Mouse (Mus musculus): Measurements from ENCODE around the gene Grin2c. TPM values are rescaled to one million over a fixed set of nuclear protein-coding genes. Genes with fewer than 3 reads are reported as not detected.

The Grin2c gene
- polyA plus RNA-seq, 1 experiment from 2014 or later, result not detected

DNA sequence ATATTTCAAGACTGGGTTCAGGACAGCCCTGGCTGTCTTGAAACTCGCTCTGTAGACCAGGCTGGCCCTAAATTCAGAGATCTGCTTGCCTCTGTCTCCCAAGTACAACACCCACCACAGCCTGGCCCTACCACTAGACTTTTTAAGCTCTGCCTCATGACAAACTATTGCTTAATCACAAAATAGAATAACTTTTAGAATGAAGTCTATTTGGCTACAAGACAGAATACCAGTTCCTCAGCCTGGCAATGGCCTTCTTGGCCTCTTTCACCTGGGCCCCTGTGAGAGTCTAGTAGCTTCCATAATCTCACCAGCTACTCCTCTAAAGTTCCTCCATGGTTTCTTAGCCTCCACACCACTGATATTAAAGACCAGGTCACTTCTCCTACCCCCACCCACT, 23.3 kb upstream of the Grin2c start:
- H3K27ac ChIP-seq, result no peak overlapping the region
- H3K79me2 ChIP-seq (ENCODE audit: inconsistent target), result no peaks in the 10 kb centered on the region
- WGBS (ENCODE audit: missing documents), result 100% methylated on average over 1 of the region's 1 CpGs
- no peak overlapping the region for H3K4me3 ChIP-seq (ENCODE audit: inconsistent target)
- H3K36me3 ChIP-seq (ENCODE audit: inconsistent target), result no peaks in the 10 kb centered on the region

DNA sequence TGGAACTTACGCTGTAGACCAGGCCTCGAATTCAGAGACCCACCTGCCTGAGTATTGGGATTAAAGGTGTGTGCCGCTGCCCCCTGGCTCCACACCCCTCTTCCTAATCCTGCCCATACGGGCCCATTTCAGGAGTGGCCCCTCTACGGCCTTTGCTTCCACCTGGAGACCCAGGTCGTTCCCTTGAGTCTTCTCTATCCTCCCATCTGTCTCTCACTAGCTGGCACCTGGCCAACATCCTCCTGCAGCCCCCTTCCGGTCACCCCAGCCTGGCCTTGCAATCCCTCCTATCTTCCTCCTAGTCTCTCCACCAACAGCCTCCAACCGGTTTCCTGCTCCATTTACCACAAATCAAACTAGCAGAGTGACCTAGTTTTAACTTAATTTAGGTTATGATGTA, 22.8 kb upstream of the Grin2c start:
- no peak overlapping the region for H3K4me3 ChIP-seq (ENCODE audit: inconsistent target)
- no peak overlapping the region for H3K27ac ChIP-seq
- H3K36me3 ChIP-seq (ENCODE audit: inconsistent target), result no peaks in the 10 kb centered on the region
- H3K79me2 ChIP-seq (ENCODE audit: inconsistent target), result no peaks in the 10 kb centered on the region
- WGBS (ENCODE audit: missing documents), result 69% methylated on average over 8 of the region's 8 CpGs

DNA sequence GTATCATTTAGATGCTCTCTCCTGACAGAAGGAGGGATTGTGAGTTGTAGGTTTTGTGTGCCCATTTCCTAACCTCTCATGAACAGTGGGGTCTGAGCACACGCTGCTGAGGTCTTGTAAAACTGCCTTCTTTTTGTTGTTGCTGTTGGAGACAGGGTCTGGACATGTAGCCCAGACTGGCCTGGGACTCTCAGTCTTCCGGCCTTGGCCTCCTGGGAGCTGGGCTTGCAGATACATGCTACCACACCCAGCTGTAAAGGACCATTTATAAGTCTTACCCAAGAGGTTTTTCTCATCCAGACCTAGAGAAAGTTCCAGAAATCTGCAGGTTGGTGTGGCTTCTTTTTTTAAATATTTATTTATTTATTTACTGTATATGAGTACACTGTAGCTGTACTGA, 21.3 kb upstream of the Grin2c start:
- WGBS (ENCODE audit: missing documents), result 100% methylated on average over 1 of the region's 2 CpGs
- Histone ChIP-seq H3K27ac (no peak overlapping the region), H3K36me3 (ENCODE audit: inconsistent target) (no peaks in the 10 kb centered on the region), H3K79me2 (ENCODE audit: inconsistent target) (no peaks in the 10 kb centered on the region), H3K4me3 (ENCODE audit: inconsistent target) (no peak overlapping the region)

DNA sequence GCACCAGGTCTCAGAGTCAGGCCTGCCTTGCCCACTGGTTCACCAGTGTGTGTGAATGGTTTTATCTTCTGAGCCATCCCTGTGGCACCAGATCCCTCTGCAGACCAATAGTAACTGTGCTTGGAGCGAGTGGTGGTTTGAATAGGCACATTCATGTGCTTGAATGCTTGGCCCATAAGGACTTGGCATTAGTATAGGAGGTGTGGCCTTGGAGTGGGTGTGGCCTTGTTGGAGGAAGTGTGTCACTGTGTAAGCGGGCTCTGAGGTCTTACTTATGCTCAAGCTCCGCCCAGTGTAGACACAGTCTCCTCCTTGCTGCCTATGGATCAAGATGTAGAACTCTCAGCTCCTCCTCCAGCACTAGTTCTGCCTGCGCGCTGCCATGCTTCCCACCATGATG, 20.3 kb upstream of the Grin2c start:
- WGBS (ENCODE audit: missing documents), result 95% methylated on average over 5 of the region's 5 CpGs
- Histone ChIP-seq H3K4me3 (ENCODE audit: inconsistent target) (no peak overlapping the region), H3K36me3 (ENCODE audit: inconsistent target) (no peaks in the 10 kb centered on the region), H3K27ac (no peak overlapping the region), H3K79me2 (ENCODE audit: inconsistent target) (no peaks in the 10 kb centered on the region)

DNA sequence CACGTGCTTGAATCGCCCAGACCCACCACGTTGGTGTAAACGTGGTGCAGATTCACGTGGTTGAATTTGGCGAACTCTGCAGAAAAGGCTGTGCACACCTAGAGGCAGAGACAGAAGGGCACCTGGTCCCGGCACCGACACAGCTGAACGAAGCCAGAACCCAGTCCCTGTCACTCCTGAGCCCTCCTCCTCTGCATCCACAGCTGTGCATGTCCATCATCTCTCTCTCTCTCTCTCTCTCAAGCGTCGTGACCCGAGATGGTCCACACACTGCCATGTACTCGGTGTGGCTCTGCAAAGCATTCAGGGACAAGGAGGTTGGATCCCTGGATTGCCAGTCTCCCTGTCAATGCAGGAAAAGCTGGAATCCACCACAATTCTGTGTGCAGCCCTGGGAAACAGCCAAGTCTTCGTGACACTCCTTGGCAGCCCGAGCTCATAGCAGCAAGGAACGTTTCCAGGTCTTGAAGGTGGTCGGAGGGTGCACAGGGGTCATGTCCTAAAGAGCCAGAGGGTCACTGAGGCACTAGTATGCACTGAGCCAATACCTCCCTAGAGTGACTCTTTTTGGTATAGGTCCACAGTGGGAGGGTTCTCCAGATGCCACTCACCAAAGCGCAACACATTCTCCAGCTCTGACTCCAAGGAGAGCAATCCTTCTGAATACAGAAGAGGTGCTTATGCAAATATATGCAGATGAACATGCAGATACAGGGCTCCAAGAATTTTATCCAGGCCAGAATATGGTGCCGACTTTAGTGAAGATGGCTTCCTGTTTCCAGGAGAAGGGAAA, 19.4 kb upstream of the Grin2c start:
- Histone ChIP-seq H3K4me3 (ENCODE audit: inconsistent target) (no peak overlapping the region), H3K27ac (no peak overlapping the region), H3K79me2 (ENCODE audit: inconsistent target) (no peaks in the 10 kb centered on the region), H3K36me3 (ENCODE audit: inconsistent target) (no peaks in the 10 kb centered on the region)
- 86% methylated on average over 19 of the region's 19 CpGs for WGBS (ENCODE audit: missing documents)

DNA sequence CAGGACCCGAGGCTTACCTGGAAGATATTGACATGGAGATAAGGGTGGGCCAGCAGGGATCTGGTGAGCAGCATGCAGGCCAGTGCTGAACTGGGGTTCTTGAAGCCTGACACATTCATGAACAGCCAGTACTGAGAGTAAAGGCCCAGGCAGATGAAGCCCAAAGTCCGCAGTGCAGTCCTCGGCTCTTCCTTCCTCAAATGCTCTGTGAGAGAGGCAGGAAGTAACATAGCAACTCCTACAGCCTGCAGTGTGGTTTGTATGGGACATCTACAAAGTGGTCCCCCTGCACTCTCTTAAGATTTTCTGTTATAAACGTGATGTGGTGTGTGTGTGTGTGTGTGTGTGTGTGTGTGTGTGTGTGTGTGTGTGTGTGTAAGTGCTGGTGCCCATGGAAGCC, 18.2 kb upstream of the Grin2c start:
- Histone ChIP-seq H3K79me2 (ENCODE audit: inconsistent target) (no peaks in the 10 kb centered on the region), H3K36me3 (ENCODE audit: inconsistent target) (no peaks in the 10 kb centered on the region), H3K27ac (peak overlapping the region; percentile 52), H3K4me3 (ENCODE audit: inconsistent target) (no peak overlapping the region)
- WGBS (ENCODE audit: missing documents), result 7% methylated on average over 4 of the region's 4 CpGs

DNA sequence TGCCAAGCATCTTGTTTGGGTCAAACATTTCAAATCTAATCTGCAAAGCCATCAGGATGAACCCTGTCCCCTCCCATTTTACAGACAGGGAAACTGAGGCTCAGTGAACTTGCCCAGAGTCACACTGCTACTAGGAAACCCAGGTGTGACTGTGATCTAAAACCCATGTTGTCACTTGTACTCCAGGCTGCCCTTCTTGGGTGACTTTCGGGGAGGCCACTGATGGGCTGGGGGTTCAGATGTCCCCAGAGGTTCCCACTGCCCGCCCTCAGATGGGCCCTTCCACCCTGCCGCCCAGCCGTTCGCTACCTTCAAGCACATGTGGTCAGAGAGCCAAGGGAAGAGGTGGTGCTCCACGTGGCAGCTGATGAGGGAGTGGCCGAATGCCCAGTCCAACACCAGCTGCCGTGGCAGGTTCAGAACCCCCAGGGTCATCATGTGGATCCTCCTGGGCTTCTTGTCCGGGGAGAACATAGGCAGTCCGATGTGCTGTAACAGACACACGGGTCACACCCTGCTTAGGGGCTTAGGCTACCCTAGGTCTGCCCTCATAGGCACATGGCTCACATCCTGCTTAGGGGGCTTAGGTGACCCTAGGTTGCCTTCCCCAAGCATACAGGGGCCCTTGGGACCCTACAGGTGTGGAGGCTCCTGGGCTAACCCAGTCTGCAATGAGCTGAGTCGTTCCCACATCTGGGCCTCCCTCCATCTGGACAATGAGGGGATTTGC, 17.0 kb upstream of the Grin2c start:
- no peaks in the 10 kb centered on the region for H3K79me2 ChIP-seq (ENCODE audit: inconsistent target)

DNA sequence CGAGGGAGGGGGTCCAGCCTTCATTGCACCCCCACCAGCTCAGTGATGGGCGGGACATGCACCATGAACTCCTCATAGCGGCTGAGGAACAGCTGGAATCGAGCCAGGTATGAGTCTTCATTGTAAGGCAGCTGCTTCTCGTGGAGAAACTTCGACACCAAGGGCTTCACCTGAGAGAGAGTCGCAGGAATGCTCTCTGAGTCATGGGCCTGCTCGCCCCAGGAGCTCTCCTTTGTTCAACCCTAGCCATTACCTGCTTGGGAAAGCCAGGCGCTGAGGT, 16.4 kb upstream of the Grin2c start:
- Histone ChIP-seq H3K79me2 (ENCODE audit: inconsistent target) (no peaks in the 10 kb centered on the region), H3K4me3 (ENCODE audit: inconsistent target) (no peak overlapping the region), H3K36me3 (ENCODE audit: inconsistent target) (no peaks in the 10 kb centered on the region), H3K27ac (no peak overlapping the region)
- 93% methylated on average over 9 of the region's 9 CpGs for WGBS (ENCODE audit: missing documents)

More for the DNA sequence above, 17.0 kb upstream of the Grin2c start:
- Histone ChIP-seq H3K36me3 (ENCODE audit: inconsistent target) (no peaks in the 10 kb centered on the region), H3K27ac (no peak overlapping the region), H3K4me3 (ENCODE audit: inconsistent target) (no peak overlapping the region)
- 93% methylated on average over 12 of the region's 12 CpGs for WGBS (ENCODE audit: missing documents)

DNA sequence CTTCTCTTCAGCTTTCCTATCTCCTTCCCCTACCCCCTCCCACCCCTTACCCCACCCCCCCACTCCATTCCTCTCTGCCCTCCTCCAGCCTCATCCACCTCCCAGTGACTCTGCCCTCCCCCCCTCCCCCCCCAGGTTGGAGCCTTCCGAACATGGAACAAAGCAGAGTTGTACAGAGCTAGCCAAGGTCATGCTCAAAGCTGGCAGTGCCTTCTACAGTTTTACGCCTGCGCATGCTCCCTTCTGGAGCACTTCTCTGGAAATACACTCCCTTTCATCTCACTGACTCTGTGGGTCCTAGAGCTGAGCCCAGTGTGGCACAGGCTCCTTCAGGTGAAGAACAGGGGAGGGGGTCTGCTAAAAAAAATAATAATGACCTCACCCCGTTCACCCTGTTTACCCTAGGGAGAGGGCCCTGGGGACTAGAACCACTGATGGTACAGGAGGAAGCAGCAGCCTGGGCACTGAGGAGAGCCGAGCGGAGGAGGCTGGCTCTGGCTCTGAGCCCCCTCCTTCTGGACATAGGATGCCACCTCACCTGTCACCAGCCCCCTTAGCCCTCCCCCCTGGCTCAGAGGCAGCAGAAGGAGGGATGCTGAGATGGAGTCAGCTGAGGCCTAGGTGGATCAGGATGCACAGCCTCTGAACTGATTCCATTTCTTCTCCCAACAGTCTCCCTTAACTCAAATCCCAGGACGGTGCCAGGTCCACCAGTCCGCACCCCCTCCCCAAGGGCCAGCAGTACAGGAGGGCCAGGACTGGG, 15.9 kb upstream of the Grin2c start:
- 96% methylated on average over 7 of the region's 8 CpGs for WGBS (ENCODE audit: missing documents)
- no peak overlapping the region for H3K27ac ChIP-seq
- no peaks in the 10 kb centered on the region for H3K36me3 ChIP-seq (ENCODE audit: inconsistent target)
- no peaks in the 10 kb centered on the region for H3K79me2 ChIP-seq (ENCODE audit: inconsistent target)
- H3K4me3 ChIP-seq (ENCODE audit: inconsistent target), result no peak overlapping the region

DNA sequence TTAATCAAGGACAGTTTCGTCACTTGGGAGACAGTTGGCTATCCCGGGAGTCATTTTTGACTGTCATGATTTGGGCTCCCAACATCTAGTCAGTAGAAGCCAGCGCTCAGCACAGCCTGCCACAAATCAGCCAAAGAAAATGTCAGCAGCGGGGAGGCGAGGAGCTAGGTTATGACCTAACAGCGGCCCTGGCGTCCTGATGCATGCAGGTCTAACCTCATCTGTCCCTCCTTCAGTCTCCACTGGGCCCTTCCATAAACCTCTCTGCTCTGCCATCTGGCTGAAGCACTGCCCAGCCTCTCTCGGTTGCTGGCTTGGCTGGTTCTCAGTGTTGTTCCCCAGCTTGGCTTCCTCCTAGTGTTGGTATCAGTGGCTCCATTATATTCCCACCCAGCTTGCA, 15.3 kb upstream of the Grin2c start:
- H3K27ac ChIP-seq, result no peak overlapping the region
- H3K4me3 ChIP-seq (ENCODE audit: inconsistent target), result no peak overlapping the region
- H3K36me3 ChIP-seq (ENCODE audit: inconsistent target), result no peaks in the 10 kb centered on the region
- 89% methylated on average over 8 of the region's 8 CpGs for WGBS (ENCODE audit: missing documents)
- H3K79me2 ChIP-seq (ENCODE audit: inconsistent target), result no peaks in the 10 kb centered on the region

DNA sequence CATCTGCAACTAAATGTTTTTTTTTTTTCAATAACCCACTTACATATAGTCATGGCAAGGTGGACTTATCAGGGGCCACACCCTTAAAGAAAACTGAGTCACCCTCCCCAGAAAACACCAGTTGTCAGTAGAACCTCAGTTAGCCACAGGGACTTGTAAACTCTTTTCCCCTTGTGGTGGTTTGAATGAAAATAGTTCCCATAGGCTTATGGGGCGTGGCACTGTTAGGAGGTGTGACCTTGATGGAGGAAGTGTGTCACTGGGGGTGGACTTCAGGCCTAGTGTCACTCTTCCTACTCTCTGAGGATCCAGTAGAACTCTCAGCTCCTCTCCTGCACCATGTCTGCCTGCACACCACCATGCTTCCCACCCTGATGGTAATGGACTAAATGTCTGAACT, 12.7 kb upstream of the Grin2c start:
- H3K79me2 ChIP-seq (ENCODE audit: inconsistent target), result no peaks in the 10 kb centered on the region
- H3K27ac ChIP-seq, result peak overlapping the region; percentile 29; the same call in 1 of the 2 replicates
- H3K4me3 ChIP-seq (ENCODE audit: inconsistent target), result no peak overlapping the region
- 27% methylated on average over 1 of the region's 1 CpGs for WGBS (ENCODE audit: missing documents)
- H3K36me3 ChIP-seq (ENCODE audit: inconsistent target), result no peaks in the 10 kb centered on the region

DNA sequence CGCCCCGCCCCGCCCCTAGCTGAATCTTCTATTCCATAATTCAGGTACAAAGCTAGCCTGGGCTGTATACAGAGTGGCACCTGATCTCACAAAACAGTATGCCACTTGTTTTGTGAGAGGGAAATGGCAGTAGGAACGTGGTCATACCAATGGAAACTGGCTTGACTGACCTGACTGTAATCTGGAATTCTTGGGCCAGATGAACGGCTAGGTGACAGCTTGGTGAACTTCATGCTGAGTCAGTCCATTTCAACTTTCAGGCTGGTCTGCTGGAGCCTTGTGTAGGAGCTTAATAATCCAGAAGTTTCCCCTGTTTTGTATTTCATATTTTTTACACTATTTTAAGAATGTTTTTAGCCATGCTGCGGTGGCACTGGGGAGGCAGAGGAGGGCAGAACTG, 11.1 kb upstream of the Grin2c start:
- no peaks in the 10 kb centered on the region for H3K79me2 ChIP-seq (ENCODE audit: inconsistent target)
- H3K4me3 ChIP-seq (ENCODE audit: inconsistent target), result peak overlapping the region; percentile 77; the same call in 1 of the 2 replicates
- 87% methylated on average over 6 of the region's 6 CpGs for WGBS (ENCODE audit: missing documents)
- H3K27ac ChIP-seq, result peak overlapping the region; percentile 79; the same call in 1 of the 2 replicates
- no peaks in the 10 kb centered on the region for H3K36me3 ChIP-seq (ENCODE audit: inconsistent target)

DNA sequence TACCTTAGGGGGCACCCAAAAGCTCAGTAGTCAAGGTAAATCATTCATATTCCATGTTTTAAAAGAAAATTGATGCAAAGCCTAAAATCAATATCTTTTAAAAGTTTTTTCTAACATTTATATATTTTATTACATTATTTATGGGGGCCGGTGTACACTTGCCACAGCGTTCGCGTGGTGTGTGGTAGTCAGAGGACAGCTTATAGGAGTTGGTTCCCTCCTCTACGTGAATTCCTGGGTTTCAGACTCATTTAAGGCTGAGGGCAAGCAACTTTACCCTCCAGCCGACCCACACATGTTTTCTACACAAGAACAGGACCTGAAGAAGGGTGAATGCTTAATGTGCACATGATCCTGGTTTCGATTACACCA, 10.5 kb upstream of the Grin2c start:
- 14% methylated on average over 7 of the region's 7 CpGs for WGBS (ENCODE audit: missing documents)
- Histone ChIP-seq H3K79me2 (ENCODE audit: inconsistent target) (no peaks in the 10 kb centered on the region), H3K27ac (peak overlapping the region; percentile 79), H3K4me3 (ENCODE audit: inconsistent target) (peak overlapping the region; percentile 77), H3K36me3 (ENCODE audit: inconsistent target) (no peaks in the 10 kb centered on the region)

DNA sequence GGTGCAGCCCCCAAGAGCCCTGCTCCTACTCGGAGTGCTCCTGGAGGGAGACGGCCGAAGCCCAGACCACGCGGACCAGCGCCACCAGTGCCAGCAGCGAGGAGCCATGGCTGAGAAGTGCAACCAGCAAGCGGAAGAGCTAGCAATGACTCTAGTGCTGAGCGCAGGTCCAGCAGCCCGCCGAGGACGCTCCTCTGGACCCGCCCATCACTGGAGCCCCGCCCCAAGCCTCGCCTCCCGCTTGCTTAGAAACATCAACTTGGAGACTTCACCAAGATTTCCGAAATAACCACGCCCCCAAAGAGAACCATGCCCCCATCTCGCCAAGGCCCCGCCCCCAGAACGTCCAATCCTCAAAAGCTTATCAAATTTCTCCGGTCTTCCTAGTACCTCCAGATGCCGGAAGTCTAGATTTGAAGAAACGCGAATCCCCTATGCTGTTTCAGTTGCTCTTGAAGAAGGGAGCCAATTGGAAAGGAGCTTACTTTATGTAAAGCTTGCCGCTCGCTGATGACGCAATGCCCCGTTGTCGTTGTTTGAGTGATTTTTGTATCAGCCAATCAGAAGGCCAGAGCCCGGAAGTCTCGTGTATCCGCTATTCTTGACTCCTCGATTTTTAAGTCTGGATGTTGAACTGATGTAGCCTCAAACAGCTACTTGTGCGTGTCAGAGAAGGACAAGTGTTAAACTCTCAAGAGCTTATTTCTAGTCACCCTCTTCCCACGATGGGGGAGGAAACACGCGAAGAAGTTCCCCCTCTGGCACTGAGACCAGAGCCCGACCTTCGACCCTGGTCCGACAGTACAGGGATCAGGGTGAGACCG, 9.9 kb upstream of the Grin2c start, which contains the start of gene Fdxr:
Fdxr (minus strand) TSS at position 271 of the 824 bp plus-strand sequence.
- H3K4me3 ChIP-seq (ENCODE audit: inconsistent target), result peak within 1 kb of the TSS; percentile 77
- no peaks in the 10 kb centered on the region for H3K79me2 ChIP-seq (ENCODE audit: inconsistent target)
- no peaks in the 10 kb centered on the region for H3K36me3 ChIP-seq (ENCODE audit: inconsistent target)
- peak within 1 kb of the TSS; percentile 79 for H3K27ac ChIP-seq
- 1% methylated on average over 41 of the region's 42 CpGs for WGBS (ENCODE audit: missing documents)
